Mouse (Mus musculus): ENCODE measurements around the gene Gnb3.
"Not testable (repeated sequence)": the region's sequence is repeated elsewhere in the genome, so short reads cannot be mapped to it uniquely, and the experiment has no call there.

Gene Gnb3

GRCm38 (mm10) chr6:124814448-124814847 is 25.6 kb downstream of the Gnb3 start:
- no peak for DNase-seq

GRCm38 (mm10) chr6:124813933-124814332 is 26.1 kb downstream of the Gnb3 start, which contains the start of gene Tpi1:
Tpi1 (minus strand) TSS chr6:124814296.
- peak; percentile 79 for DNase-seq

- peak; percentile 68 for DNase-seq
Observed at GRCm38 (mm10) chr6:124813496-124813895, 26.6 kb downstream of the Gnb3 start.

- no peak for DNase-seq
Observed at GRCm38 (mm10) chr6:124812848-124813247, 27.2 kb downstream of the Gnb3 start.

- no peak for DNase-seq
Observed at GRCm38 (mm10) chr6:124811701-124812560, 28.1 kb downstream of the Gnb3 start.

- DNase-seq, result no peak
Observed at GRCm38 (mm10) chr6:124811403-124811665, 28.7 kb downstream of the Gnb3 start.

- DNase-seq, result not testable (repeated sequence)
Observed at GRCm38 (mm10) chr6:124810566-124811402, 29.3 kb downstream of the Gnb3 start.

GRCm38 (mm10) chr6:124809775-124810538 is 30.1 kb downstream of the Gnb3 start:
- DNase-seq, result no peak

GRCm38 (mm10) chr6:124809052-124809774 is 30.9 kb downstream of the Gnb3 start:
- DNase-seq, result peak; percentile 69

GRCm38 (mm10) chr6:124808358-124809012 is 31.6 kb downstream of the Gnb3 start, which contains the start of gene Spsb2:
Spsb2 (plus strand) TSS chr6:124808661.
- DNase-seq, result peak; percentile 55

GRCm38 (mm10) chr6:124807986-124808357 is 32.1 kb downstream of the Gnb3 start:
- DNase-seq, result no peak

GRCm38 (mm10) chr6:124807366-124807765 is 32.7 kb downstream of the Gnb3 start:
- no peak for DNase-seq

- DNase-seq, result no peak
Observed at GRCm38 (mm10) chr6:124806446-124807140, 33.5 kb downstream of the Gnb3 start.

GRCm38 (mm10) chr6:124805341-124806321 is 34.4 kb downstream of the Gnb3 start:
- peak; percentile 95 for DNase-seq

GRCm38 (mm10) chr6:124804341-124804740 is 35.7 kb downstream of the Gnb3 start:
- DNase-seq, result no peak

GRCm38 (mm10) chr6:124803691-124804090 is 36.4 kb downstream of the Gnb3 start:
- DNase-seq, result not testable (repeated sequence)

- DNase-seq, result no peak
Observed at GRCm38 (mm10) chr6:124803061-124803460, 37.0 kb downstream of the Gnb3 start.

- DNase-seq, result not testable (repeated sequence)
Observed at GRCm38 (mm10) chr6:124802400-124802799, 37.7 kb downstream of the Gnb3 start.

GRCm38 (mm10) chr6:124796200-124796599 is 43.9 kb downstream of the Gnb3 start:
- DNase-seq, result no peak

GRCm38 (mm10) chr6:124795781-124796180 is 44.3 kb downstream of the Gnb3 start:
- DNase-seq, result no peak

All from right cerebral cortex, postnatal 4 days (tissue).